Mouse (Mus musculus) cerebellum, adult 2 months (tissue): ENCODE data around the gene Adrb1.

Experiments used
- CTCF ChIP-seq: fragments of 200-500 bp; IDR thresholded peaks from 2 replicates; pipeline ENCODE4 v1.5.1; 2011; ENCODE audit warnings: low read depth, mild to moderate bottlenecking, control low read depth, low read length, moderate library complexity, borderline replicate concordance; ENCODE audit not compliant: insufficient read depth
- POLR2A ChIP-seq: fragments of 200-500 bp; IDR thresholded peaks from 2 replicates; pipeline ENCODE4 v1.6.1; 2011; ENCODE audit warnings: low read length, control low read depth, borderline replicate concordance; ENCODE audit not compliant: insufficient read depth

DNA sequence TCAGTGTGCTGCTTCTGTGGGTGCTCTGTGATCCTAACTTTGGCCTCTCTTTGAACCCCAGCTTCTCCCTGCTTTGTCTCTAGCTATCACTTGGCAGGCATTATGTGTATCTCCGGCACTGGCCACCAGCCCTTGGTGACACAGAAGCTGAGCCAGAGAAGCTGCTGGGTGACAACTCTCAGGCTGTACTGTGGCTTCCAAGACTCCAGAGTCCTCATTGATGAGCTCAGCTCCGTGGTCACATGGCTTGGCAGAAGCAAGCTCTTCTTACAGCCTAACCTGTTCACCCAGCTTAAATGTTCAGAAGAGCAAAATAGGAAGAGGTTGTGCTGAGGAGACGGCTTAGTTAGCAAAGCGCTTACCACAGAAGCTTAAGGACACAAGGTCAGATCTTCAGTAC lies 45.5 kb upstream of the Adrb1 start:
- TF ChIP-seq CTCF (no peak), POLR2A (no peak)
